Mouse (Mus musculus) intestine, embryonic 14.5 days (tissue): ENCODE measurements around the gene Mia2. TPM values are rescaled to one million over a fixed set of nuclear protein-coding genes. Genes with fewer than 3 reads are reported as not detected.
"Not testable (repeated sequence)": the region's sequence is repeated elsewhere in the genome, so short reads cannot be mapped to it uniquely, and the experiment has no call there.

Experiments used
- ATAC-seq: fragments of 200-750 bp; cut with Nextera tagmentation; replicated peaks from 2 replicates; pipeline ENCODE4 v1.8.0; 2017; ENCODE audit warnings: low read depth, moderate number of reproducible peaks, moderate TSS enrichment, moderate library complexity; ENCODE audit not compliant: low FRiP score, low TSS enrichment
- DNase-seq: peaks from one replicate; pipeline ENCODE4 v3.0.0-alpha.2; 2018; ENCODE audit warnings: low spot score
- H3K27ac ChIP-seq: fragments of 300-500 bp; sonication (generic); 2 replicates; pipeline ENCODE4 v1.5.1; 2014; ENCODE audit warnings: low read depth, mild to moderate bottlenecking, control low read depth
- H3K27me3 ChIP-seq: fragments of 300-500 bp; sonication (generic); replicated peaks from 2 replicates; pipeline ENCODE4 v1.6.1; 2014; ENCODE audit warnings: low read length, control low read depth; ENCODE audit not compliant: control insufficient read depth, insufficient read depth
- H3K36me3 ChIP-seq: fragments of 300-500 bp; sonication (generic); 2 replicates; pipeline ENCODE4 v1.6.1; 2014; ENCODE audit warnings: low read length, control low read depth; ENCODE audit not compliant: control insufficient read depth, insufficient read depth
- H3K4me1 ChIP-seq: fragments of 300-500 bp; sonication (generic); replicated peaks from 2 replicates; pipeline ENCODE4 v1.6.1; 2014; ENCODE audit warnings: low read length, control low read depth, mixed read lengths; ENCODE audit not compliant: control insufficient read depth, insufficient read depth
- H3K4me2 ChIP-seq: fragments of 300-500 bp; sonication (generic); 2 replicates; pipeline ENCODE4 v1.6.1; 2014; ENCODE audit warnings: low read length
- H3K4me3 ChIP-seq: fragments of 300-500 bp; sonication (generic); 2 replicates; pipeline ENCODE4 v1.5.1; 2014; ENCODE audit warnings: low read depth, low read length, control low read depth, mixed read lengths
- H3K9ac ChIP-seq: fragments of 300-500 bp; sonication (generic); 2 replicates; pipeline ENCODE4 v1.6.1; 2014; ENCODE audit warnings: mild to moderate bottlenecking, low read length
- H3K9me3 ChIP-seq: fragments of 300-500 bp; sonication (generic); 2 replicates; pipeline ENCODE4 v1.6.1; 2016; ENCODE audit warnings: low read length, control low read depth; ENCODE audit not compliant: control insufficient read depth
- WGBS: fragments of 180-500 bp; shearing (Covaris S2); extraction: QIAGEN DNeasy Blood & Tissue Kit; methylation state at CpG from one replicate; pipeline ENCODE4 v1.1.7; 2014; 5-methylcytosine and 5-hydroxymethylcytosine counted together
- polyA plus RNA-seq: library from polyadenylated mRNA; unstranded; fragments of >200 nt; fragmentation: Nextera tagmentation; extraction: Ambion mirVana; gene quantifications from 2 replicates; pipeline ENCODE4 v1.2.1, GENCODE M21; 2014

The Mia2 gene
- polyA plus RNA-seq: 70.9 and 75.2 TPM in 2 replicates

GRCm38 (mm10) chr12:59095104-59096025 lies at the start of gene Mia2:
Gene Mia2 (plus strand): TSS chr12:59095799.
- Histone ChIP-seq H3K4me2 (peak within 1 kb of the TSS; percentile 30; the same call in 1 of the 2 replicates), H3K4me3 (peak within 1 kb of the TSS; percentile 31), H3K36me3 (no peaks in the 10 kb centered on the region), H3K9me3 (no peaks in the 10 kb centered on the region), H3K27me3 (no peaks in the 10 kb centered on the region), H3K4me1 (no peaks in the 10 kb centered on the region), H3K9ac (peak within 1 kb of the TSS; percentile 25; the same call in 1 of the 2 replicates), H3K27ac (peak within 1 kb of the TSS; percentile 78)
- ATAC-seq (peak; percentile 97), DNase-seq (peak; percentile 70)
- WGBS: 67% methylated on average over 19 of the region's 19 CpGs

GRCm38 (mm10) chr12:59052470-59052869 lies 43.1 kb upstream of the Mia2 start:
- Histone ChIP-seq H3K4me2 (no peak overlapping the region), H3K36me3 (peaks cover 53% of the 10 kb centered on the region), H3K4me1 (no peaks in the 10 kb centered on the region), H3K27ac (no peak overlapping the region), H3K9me3 (no peaks in the 10 kb centered on the region), H3K27me3 (no peaks in the 10 kb centered on the region), H3K9ac (no peak overlapping the region), H3K4me3 (no peak overlapping the region)
- ATAC-seq (no peak), DNase-seq (no peak)
- 94% methylated on average over 3 of the region's 3 CpGs for WGBS

GRCm38 (mm10) chr12:59053166-59053565 lies 42.4 kb upstream of the Mia2 start:
- Histone ChIP-seq H3K36me3 (peaks cover 49% of the 10 kb centered on the region), H3K4me1 (no peaks in the 10 kb centered on the region), H3K4me3 (no peak overlapping the region), H3K9me3 (no peaks in the 10 kb centered on the region), H3K9ac (no peak overlapping the region), H3K4me2 (no peak overlapping the region), H3K27me3 (no peaks in the 10 kb centered on the region), H3K27ac (no peak overlapping the region)
- DNase-seq: no peak
- no peak for ATAC-seq
- WGBS: 90% methylated on average over 5 of the region's 5 CpGs

GRCm38 (mm10) chr12:59053976-59054375 lies 41.6 kb upstream of the Mia2 start:
- no peak overlapping the region for H3K27ac ChIP-seq
- ATAC-seq (no peak), DNase-seq (no peak)
- no peaks in the 10 kb centered on the region for H3K9me3 ChIP-seq
- H3K9ac ChIP-seq: no peak overlapping the region
- no peak overlapping the region for H3K4me2 ChIP-seq
- no peak overlapping the region for H3K4me3 ChIP-seq
- H3K27me3 ChIP-seq: no peaks in the 10 kb centered on the region
- peaks cover 3% of the 10 kb centered on the region; the same call in 1 of the 2 replicates for H3K4me1 ChIP-seq
- H3K36me3 ChIP-seq: peaks cover 41% of the 10 kb centered on the region

- no peaks in the 10 kb centered on the region for H3K27me3 ChIP-seq
- ATAC-seq (no peak), DNase-seq (no peak)
- peaks cover 8% of the 10 kb centered on the region; the same call in 1 of the 2 replicates for H3K4me1 ChIP-seq
- no peak overlapping the region for H3K4me2 ChIP-seq
- no peak overlapping the region for H3K27ac ChIP-seq
- no peaks in the 10 kb centered on the region for H3K9me3 ChIP-seq
- no peak overlapping the region for H3K9ac ChIP-seq
- H3K36me3 ChIP-seq: peaks cover 28% of the 10 kb centered on the region
- no peak overlapping the region for H3K4me3 ChIP-seq
- 83% methylated on average over 4 of the region's 4 CpGs for WGBS
Observed at GRCm38 (mm10) chr12:59055196-59055850, 40.3 kb upstream of the Mia2 start.

- ATAC-seq (no peak), DNase-seq (no peak)
- Histone ChIP-seq H3K4me2 (no peak overlapping the region), H3K27ac (no peak overlapping the region), H3K4me3 (no peak overlapping the region), H3K27me3 (no peaks in the 10 kb centered on the region), H3K9me3 (no peaks in the 10 kb centered on the region), H3K36me3 (peaks cover 26% of the 10 kb centered on the region), H3K9ac (no peak overlapping the region), H3K4me1 (peaks cover 11% of the 10 kb centered on the region; the same call in 1 of the 2 replicates)
- 96% methylated on average over 11 of the region's 11 CpGs for WGBS
Observed at GRCm38 (mm10) chr12:59056222-59056621, 39.4 kb upstream of the Mia2 start.

- not testable (repeated sequence) for H3K27me3 ChIP-seq, H3K27ac ChIP-seq, H3K4me3 ChIP-seq, DNase-seq, H3K4me2 ChIP-seq, H3K9ac ChIP-seq, ATAC-seq, H3K9me3 ChIP-seq
- peaks cover 11% of the 10 kb centered on the region; the same call in 1 of the 2 replicates for H3K4me1 ChIP-seq
- WGBS: 83% methylated on average over 5 of the region's 5 CpGs
- peaks cover 17% of the 10 kb centered on the region; the same call in 1 of the 2 replicates for H3K36me3 ChIP-seq
Observed at GRCm38 (mm10) chr12:59058242-59058641, 37.4 kb upstream of the Mia2 start.

- Histone ChIP-seq H3K4me3 (peak overlapping the region; percentile 77), H3K4me2 (peak overlapping the region; percentile 78), H3K9ac (peak overlapping the region; percentile 84), H3K27me3 (no peaks in the 10 kb centered on the region), H3K4me1 (peaks cover 11% of the 10 kb centered on the region; the same call in 1 of the 2 replicates), H3K9me3 (no peaks in the 10 kb centered on the region), H3K27ac (peak overlapping the region; percentile 91), H3K36me3 (peaks cover 12% of the 10 kb centered on the region; the same call in 1 of the 2 replicates)
- DNase-seq: no peak
- no peak for ATAC-seq
- WGBS: 60% methylated on average over 4 of the region's 4 CpGs
Observed at GRCm38 (mm10) chr12:59060322-59060721, 35.3 kb upstream of the Mia2 start.
